Mouse (Mus musculus) liver, embryonic 15.5 days (tissue): ENCODE data around the gene Dlgap5. TPM values are rescaled to one million over a fixed set of nuclear protein-coding genes. Genes with fewer than 3 reads are reported as not detected.
"Not testable (repeated sequence)": the region's sequence is repeated elsewhere in the genome, so short reads cannot be mapped to it uniquely, and the experiment has no call there.

ENCODE experiments used
- ATAC-seq: fragments of 200-750 bp; cut with Nextera tagmentation; 2 replicates; pipeline ENCODE4 v1.8.0; 2017; ENCODE audit warnings: moderate number of reproducible peaks, mild to moderate bottlenecking, moderate library complexity; ENCODE audit not compliant: insufficient read depth
- H3K27ac ChIP-seq: fragments of 300-500 bp; sonication (generic); replicated peaks from 2 replicates; pipeline ENCODE4 v1.5.1; 2015; ENCODE audit warnings: mild to moderate bottlenecking, inconsistent platforms
- H3K27me3 ChIP-seq: fragments of 300-500 bp; sonication (generic); 2 replicates; pipeline ENCODE4 v1.6.1; 2015; ENCODE audit warnings: mild to moderate bottlenecking, inconsistent platforms
- H3K36me3 ChIP-seq: fragments of 300-500 bp; sonication (generic); replicated peaks from 2 replicates; pipeline ENCODE4 v1.6.1; 2015; ENCODE audit warnings: moderate library complexity, mild to moderate bottlenecking, inconsistent platforms
- H3K4me1 ChIP-seq: fragments of 300-500 bp; sonication (generic); replicated peaks from 2 replicates; pipeline ENCODE4 v1.6.1; 2015; ENCODE audit warnings: inconsistent platforms
- H3K4me2 ChIP-seq: fragments of 300-500 bp; sonication (generic); 2 replicates; pipeline ENCODE4 v1.6.1; 2015; ENCODE audit warnings: moderate library complexity, mild to moderate bottlenecking, inconsistent platforms
- H3K4me3 ChIP-seq: fragments of 300-500 bp; sonication (generic); replicated peaks from 2 replicates; pipeline ENCODE4 v1.5.1; 2015; ENCODE audit warnings: mild to moderate bottlenecking, inconsistent platforms
- H3K9ac ChIP-seq: fragments of 300-500 bp; sonication (generic); 2 replicates; pipeline ENCODE4 v1.6.1; 2015; ENCODE audit warnings: moderate library complexity, mild to moderate bottlenecking, inconsistent platforms
- H3K9me3 ChIP-seq: fragments of 300-500 bp; sonication (generic); replicated peaks from 2 replicates; pipeline ENCODE4 v1.6.1; 2016; ENCODE audit warnings: inconsistent platforms
- WGBS: fragments of 180-500 bp; shearing (Covaris S2); methylation state at CpG from one replicate; pipeline ENCODE4 v1.1.7; 2015; ENCODE audit warnings: mixed read lengths; ENCODE audit not compliant: insufficient replicate concordance; 5-methylcytosine and 5-hydroxymethylcytosine counted together
- polyA plus RNA-seq: library from polyadenylated mRNA; unstranded; fragments of >200 nt; fragmentation: Nextera tagmentation; extraction: Ambion mirVana; gene quantifications from 2 replicates; pipeline ENCODE4 v1.2.1, GENCODE M21; 2015

Gene Dlgap5
- polyA plus RNA-seq: 50.8 and 51.3 TPM in 2 replicates

DNA sequence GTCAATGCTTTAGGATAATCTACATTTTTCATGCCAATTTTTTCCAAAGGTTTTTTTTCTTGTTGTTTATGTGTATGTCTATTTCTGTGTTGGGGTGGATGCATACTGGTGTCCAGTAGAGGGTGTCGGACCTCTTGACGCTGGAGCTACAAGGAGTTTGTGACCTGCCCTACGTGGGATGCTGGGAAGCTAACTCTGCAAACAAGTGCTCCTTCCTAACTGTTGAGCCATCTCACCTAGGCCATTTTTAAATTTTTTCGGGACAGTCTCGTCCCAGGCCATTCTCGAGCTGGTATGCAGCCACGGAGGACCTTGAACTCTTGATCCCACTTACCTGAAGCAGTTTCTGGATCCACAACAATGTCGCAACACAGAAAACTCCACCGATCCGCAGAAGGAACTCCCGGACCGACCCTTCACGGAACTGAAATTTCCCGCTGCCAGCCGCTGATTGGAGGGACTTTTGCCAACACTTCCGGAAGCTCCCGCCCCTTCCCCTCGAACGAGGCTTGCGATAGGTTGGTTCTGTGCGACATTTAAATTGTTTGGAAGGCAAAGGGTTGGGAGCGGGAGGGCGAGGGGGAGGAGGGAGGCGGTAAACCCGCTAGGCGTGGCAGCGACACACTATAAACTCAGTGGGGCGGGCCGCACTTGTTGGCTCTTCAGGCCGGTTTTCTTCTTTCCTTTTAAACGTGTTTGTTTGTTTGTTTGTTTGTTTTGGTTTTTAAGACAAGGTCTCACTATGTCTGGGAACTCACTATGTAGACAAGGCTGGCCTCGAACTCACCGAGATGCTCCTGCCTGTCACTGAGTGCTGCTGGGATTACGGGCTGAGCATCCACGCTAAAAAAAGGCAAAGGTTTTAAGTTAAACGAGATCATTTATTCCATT is at the start of gene Dlgap5:
TSS of gene Dlgap5 (minus strand) at position 633 of the 891 bp plus-strand sequence.
- Histone ChIP-seq H3K36me3 (peaks cover 39% of the 10 kb centered on the region), H3K27me3 (no peaks in the 10 kb centered on the region), H3K4me3 (peak within 1 kb of the TSS; percentile 70), H3K4me2 (peak within 1 kb of the TSS; percentile 82), H3K9me3 (no peaks in the 10 kb centered on the region), H3K27ac (peak within 1 kb of the TSS; percentile 84), H3K9ac (peak within 1 kb of the TSS; percentile 67), H3K4me1 (peaks cover 35% of the 10 kb centered on the region)
- WGBS: 2% methylated on average over 36 of the region's 36 CpGs
- peak; percentile 99 for ATAC-seq

DNA sequence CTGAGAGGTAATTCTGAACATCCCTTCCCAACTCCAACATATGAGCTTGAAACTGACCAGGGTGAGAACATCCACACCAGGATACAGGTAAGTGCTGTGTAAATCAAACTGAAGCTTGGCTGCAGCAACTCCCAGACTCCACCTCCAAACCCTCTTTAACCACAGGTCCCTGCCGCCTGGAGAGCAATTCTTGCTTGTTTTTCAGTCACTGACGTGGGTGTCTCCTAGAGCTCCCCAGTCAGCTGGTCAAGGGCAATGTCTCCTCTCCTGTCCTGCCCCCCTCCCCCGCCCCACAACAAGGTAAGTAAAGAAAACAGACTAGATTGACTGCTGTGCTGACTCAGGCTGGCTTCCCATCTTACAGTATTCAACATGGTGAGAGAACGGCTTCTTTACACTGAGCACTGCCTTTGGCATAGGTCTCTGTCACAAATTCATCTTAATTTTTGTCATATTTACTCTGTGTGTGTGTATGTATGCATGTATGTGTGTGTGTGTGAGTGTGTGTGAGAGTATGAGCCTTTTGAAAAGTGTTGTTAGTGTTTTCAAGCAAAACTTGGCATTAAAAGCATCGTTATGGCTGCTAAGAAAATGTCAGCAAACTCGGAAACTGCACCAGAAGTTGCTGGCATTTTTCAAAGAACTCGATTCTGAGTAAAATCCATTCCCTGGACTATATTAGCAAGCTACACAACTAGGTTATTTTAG is 47.4 kb upstream of the Dlgap5 start:
- H3K4me3 ChIP-seq: no peak overlapping the region
- no peaks in the 10 kb centered on the region for H3K36me3 ChIP-seq
- WGBS: 38% methylated on average over 7 of the region's 7 CpGs
- no peaks in the 10 kb centered on the region for H3K9me3 ChIP-seq
- H3K27me3 ChIP-seq: peaks cover 29% of the 10 kb centered on the region
- peaks cover 14% of the 10 kb centered on the region for H3K4me1 ChIP-seq
- no peak overlapping the region for H3K27ac ChIP-seq
- no peak overlapping the region for H3K9ac ChIP-seq
- ATAC-seq: peak; percentile 33; the same call in 1 of the 2 replicates
- no peak overlapping the region for H3K4me2 ChIP-seq

DNA sequence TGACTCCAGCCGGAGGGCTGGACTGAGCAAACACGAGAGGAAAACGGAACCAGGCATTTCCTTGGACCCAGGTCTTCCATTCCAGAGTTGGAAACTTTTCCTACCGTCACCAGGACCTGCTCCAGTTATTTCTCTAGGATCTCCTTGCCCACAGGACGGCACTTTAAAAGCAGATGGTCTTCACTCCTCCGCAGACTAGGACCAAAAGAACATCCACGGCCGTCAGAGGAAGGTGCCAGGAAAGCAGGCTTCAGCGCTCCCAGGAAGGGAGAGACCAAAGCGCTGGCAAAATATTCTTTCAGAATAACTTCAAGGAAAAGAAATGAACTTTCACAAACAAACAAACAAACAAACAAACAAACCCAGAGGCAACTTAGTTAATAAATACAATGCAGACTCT is 46.2 kb upstream of the Dlgap5 start:
- no peak overlapping the region for H3K27ac ChIP-seq
- no peak overlapping the region for H3K9ac ChIP-seq
- 55% methylated on average over 10 of the region's 10 CpGs for WGBS
- H3K27me3 ChIP-seq: peaks cover 29% of the 10 kb centered on the region
- H3K9me3 ChIP-seq: no peaks in the 10 kb centered on the region
- H3K4me3 ChIP-seq: no peak overlapping the region
- no peaks in the 10 kb centered on the region for H3K36me3 ChIP-seq
- peaks cover 17% of the 10 kb centered on the region for H3K4me1 ChIP-seq
- H3K4me2 ChIP-seq: no peak overlapping the region
- ATAC-seq: no peak

DNA sequence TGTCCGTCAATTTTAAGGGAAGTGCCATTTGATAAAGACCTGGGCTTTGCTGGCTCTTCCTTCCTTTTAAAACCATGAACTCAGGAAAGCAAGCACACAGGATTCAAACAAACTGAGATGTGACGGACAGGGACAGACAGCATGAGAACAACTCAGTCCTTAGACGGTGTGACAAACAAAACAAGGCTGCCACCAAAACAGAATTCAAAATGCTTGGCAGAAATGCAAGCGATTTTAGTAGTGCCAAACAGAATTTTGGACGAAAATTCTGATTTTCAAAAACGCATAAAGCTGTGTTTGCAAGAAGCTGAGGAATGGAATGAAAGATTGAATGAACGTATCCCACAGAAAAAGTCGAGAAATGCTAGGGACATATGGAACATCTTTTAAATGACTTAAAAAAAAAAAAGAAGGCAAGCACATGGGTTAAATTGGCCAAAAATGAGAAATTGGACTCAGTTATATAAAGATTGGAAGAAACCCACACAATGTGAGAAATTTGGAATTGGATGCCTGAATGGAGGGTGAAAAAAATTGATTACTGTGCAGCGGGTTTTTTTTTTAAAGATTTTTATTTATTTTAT is 44.8 kb upstream of the Dlgap5 start:
- no peak overlapping the region for H3K27ac ChIP-seq
- no peaks in the 10 kb centered on the region for H3K36me3 ChIP-seq
- WGBS: 47% methylated on average over 9 of the region's 9 CpGs
- H3K4me3 ChIP-seq: no peak overlapping the region
- H3K9me3 ChIP-seq: no peaks in the 10 kb centered on the region
- no peak for ATAC-seq
- peaks cover 17% of the 10 kb centered on the region for H3K4me1 ChIP-seq
- H3K9ac ChIP-seq: no peak overlapping the region
- peaks cover 29% of the 10 kb centered on the region for H3K27me3 ChIP-seq
- no peak overlapping the region for H3K4me2 ChIP-seq

DNA sequence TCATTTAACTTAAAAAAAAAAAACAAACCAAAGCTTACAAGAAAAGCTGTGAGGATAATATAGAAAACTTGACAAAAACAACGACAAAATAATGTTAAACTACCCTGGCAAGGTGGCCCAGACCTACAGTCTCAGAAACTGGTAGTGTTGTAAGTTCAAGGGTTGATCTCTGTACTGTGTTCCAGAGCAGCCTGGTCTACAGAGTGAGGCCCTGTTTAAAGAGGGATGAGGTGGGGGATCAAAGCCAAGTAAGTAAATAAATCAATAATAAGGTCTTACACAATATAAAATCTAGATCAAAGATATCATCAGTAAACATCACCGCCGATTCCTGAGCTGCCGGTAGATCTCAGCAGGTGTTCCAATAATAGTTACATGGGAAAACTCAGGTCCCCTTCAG is 44.2 kb upstream of the Dlgap5 start:
- Histone ChIP-seq H3K9me3 (no peaks in the 10 kb centered on the region), H3K4me2 (no peak overlapping the region), H3K27me3 (peaks cover 29% of the 10 kb centered on the region), H3K4me3 (no peak overlapping the region), H3K4me1 (peaks cover 17% of the 10 kb centered on the region), H3K36me3 (no peaks in the 10 kb centered on the region), H3K9ac (no peak overlapping the region), H3K27ac (no peak overlapping the region)
- ATAC-seq: peak; percentile 23; the same call in 1 of the 2 replicates
- 68% methylated on average over 4 of the region's 4 CpGs for WGBS

DNA sequence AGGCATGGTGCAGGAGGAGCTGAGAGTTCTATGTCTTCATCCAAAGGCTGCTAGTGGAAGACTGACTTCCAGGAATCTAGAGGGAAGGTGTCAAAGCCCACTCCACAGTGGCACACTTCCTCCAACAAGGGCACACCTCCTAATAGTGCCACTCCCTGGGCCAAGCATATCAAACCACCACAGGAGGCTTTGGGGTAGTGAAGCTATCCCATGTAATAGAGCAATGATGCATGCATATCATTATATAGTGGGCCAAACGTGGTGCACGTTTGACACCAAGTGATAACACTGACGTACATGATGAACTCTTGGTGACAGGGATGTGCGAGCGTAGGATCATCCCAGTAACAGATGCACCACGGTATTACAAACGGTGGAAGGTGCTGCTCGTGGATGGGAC is 43.8 kb upstream of the Dlgap5 start:
- H3K9ac ChIP-seq: no peak overlapping the region
- no peak overlapping the region for H3K4me3 ChIP-seq
- H3K4me2 ChIP-seq: no peak overlapping the region
- H3K27ac ChIP-seq: no peak overlapping the region
- H3K27me3 ChIP-seq: peaks cover 29% of the 10 kb centered on the region
- H3K4me1 ChIP-seq: peaks cover 17% of the 10 kb centered on the region
- WGBS: 50% methylated on average over 8 of the region's 8 CpGs
- no peaks in the 10 kb centered on the region for H3K9me3 ChIP-seq
- no peaks in the 10 kb centered on the region for H3K36me3 ChIP-seq
- peak; percentile 52 for ATAC-seq

DNA sequence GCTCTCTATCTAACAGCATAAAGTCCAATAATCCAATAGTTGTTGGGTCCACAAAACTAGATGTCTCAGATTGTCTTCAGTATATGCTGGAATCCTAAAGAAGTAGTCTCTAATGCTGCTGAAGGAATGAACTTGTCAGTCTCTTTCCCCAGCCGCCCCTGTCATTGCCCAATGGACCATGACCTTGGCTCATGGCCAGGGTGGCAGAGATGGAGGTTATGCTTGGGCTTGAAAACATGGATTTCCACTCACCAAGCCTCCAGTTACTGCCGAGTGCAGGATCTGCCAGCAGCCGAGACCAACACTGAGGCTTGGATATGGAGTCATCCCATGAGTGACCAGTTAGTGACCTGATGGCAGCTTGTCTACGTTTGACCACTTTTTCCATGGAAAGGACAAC is 41.3 kb upstream of the Dlgap5 start:
- H3K36me3 ChIP-seq: no peaks in the 10 kb centered on the region
- no peaks in the 10 kb centered on the region for H3K9me3 ChIP-seq
- WGBS: 56% methylated on average over 4 of the region's 4 CpGs
- no peak overlapping the region for H3K9ac ChIP-seq
- no peak overlapping the region for H3K4me3 ChIP-seq
- H3K4me2 ChIP-seq: no peak overlapping the region
- H3K27me3 ChIP-seq: peaks cover 9% of the 10 kb centered on the region
- no peak for ATAC-seq
- no peak overlapping the region for H3K27ac ChIP-seq
- H3K4me1 ChIP-seq: peaks cover 11% of the 10 kb centered on the region

DNA sequence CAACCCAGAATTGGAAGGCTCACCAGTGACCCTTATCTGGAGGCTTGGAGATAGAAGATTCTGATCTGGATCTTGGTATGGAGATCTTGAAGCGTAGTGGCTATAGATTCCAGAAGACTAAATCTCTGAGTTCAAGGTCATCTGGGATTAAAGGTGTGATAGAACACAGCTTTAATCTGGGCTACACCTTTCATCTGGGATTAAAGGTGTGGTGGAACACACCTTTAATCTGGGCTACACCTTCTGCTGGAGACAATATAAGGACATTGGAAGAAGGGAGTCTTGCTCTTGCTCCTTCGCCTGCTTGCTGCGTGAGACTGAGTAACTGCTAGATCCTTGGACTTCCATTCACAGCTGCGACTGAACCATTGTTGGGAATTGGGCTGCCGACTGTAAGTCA is 31.9 kb upstream of the Dlgap5 start, which contains the start of gene Fbxo34:
TSS of gene Fbxo34 (plus strand) at position 301 of the 400 bp plus-strand sequence.
- H3K27ac ChIP-seq, H3K4me1 ChIP-seq, H3K9me3 ChIP-seq, H3K27me3 ChIP-seq, H3K36me3 ChIP-seq, H3K4me2 ChIP-seq, H3K9ac ChIP-seq, ATAC-seq, H3K4me3 ChIP-seq: not testable (repeated sequence)
- 71% methylated on average over 3 of the region's 5 CpGs for WGBS

DNA sequence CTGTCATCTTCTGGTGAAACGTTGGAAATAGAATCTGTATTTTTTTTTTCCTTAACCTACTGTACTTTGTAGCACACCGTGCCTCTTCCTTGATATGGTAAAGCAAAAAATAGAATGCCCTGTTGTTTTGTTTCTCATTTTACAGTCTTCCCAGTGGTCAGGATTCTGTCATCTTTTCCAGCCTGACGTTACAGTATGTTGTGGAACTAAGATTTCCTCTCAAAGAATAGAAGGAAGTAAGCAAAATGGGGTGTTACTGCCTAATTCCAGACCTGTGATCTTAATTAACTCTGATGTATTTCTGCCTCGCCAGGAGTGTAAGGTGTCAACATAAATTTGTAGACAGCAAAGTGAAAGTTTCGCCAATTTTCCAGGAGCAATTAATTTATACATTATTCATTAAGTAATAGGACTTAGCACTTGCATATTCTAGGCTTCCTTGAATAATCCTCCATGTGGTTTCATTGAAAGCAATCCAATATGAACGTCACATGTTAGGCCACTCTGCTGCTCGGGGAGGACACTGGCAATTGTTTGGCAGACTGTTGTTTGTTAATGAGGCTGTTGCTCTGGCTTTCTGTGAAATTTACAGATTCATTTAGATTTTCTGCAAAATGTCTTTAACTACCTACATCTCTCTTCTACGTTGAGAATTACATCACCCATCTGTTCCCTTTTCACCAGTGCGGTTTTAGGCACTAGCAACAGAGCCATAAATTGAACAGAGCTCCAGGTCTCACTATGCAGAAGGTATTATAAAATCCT is 27.3 kb upstream of the Dlgap5 start:
- no peaks in the 10 kb centered on the region for H3K9me3 ChIP-seq
- H3K36me3 ChIP-seq: no peaks in the 10 kb centered on the region
- H3K4me1 ChIP-seq: no peaks in the 10 kb centered on the region
- H3K4me2 ChIP-seq: no peak overlapping the region
- H3K4me3 ChIP-seq: no peak overlapping the region
- H3K9ac ChIP-seq: no peak overlapping the region
- H3K27ac ChIP-seq: no peak overlapping the region
- H3K27me3 ChIP-seq: no peaks in the 10 kb centered on the region
- WGBS: 47% methylated on average over 9 of the region's 9 CpGs
- no peak for ATAC-seq

DNA sequence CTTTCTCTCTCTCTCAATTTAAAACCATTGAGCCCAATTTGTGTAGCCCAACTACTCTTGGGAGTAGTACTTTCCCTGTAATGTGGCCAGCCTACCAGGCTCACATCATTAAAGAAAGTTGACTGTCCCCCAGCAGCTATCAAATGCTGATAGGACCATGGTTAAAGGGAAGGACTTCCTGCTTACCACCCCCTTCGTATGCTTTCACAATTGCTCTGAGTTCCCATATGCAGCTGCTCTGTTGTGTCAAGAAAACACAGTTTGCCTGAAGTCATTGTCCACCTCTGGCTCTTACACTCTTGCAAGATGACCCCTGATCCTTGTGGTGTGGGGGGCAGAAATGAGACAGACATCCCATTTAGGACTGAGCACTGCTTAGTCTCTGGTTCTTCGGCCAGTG is 26.7 kb upstream of the Dlgap5 start:
- WGBS: 28% methylated on average over 2 of the region's 2 CpGs
- Histone ChIP-seq H3K4me3 (no peak overlapping the region), H3K4me1 (no peaks in the 10 kb centered on the region), H3K4me2 (no peak overlapping the region), H3K9ac (no peak overlapping the region), H3K27ac (no peak overlapping the region), H3K36me3 (no peaks in the 10 kb centered on the region), H3K27me3 (no peaks in the 10 kb centered on the region), H3K9me3 (no peaks in the 10 kb centered on the region)
- no peak for ATAC-seq
